Mouse (Mus musculus) midbrain, embryonic 16.5 days (tissue): Measurements from ENCODE around the gene BC017158. TPM values are rescaled to one million over a fixed set of nuclear protein-coding genes. Genes with fewer than 3 reads are reported as not detected.
A peak's percentile ranks its signal among the peaks of the same experiment; 100 is the strongest.
"Not testable (repeated sequence)": the region's sequence is repeated elsewhere in the genome, so short reads cannot be mapped to it uniquely, and the experiment has no call there.

Experiments used
- ATAC-seq: fragments of 200-750 bp; cut with Nextera tagmentation; 2 replicates; pipeline ENCODE4 v1.8.0; 2017; ENCODE audit warnings: moderate TSS enrichment
- H3K27ac ChIP-seq: fragments of 300-500 bp; sonication (generic); 2 replicates; pipeline ENCODE4 v1.5.1; 2014; ENCODE audit warnings: mild to moderate bottlenecking, low read length, mixed read lengths
- H3K27me3 ChIP-seq: fragments of 300-500 bp; sonication (generic); 2 replicates; pipeline ENCODE4 v1.6.1; 2014; ENCODE audit warnings: low read depth, low read length, mixed read lengths; ENCODE audit not compliant: control insufficient read depth, insufficient read depth
- H3K36me3 ChIP-seq: fragments of 300-500 bp; sonication (generic); 2 replicates; pipeline ENCODE4 v1.6.1; 2014; ENCODE audit warnings: mild to moderate bottlenecking, low read length, moderate library complexity, mixed read lengths; ENCODE audit not compliant: control insufficient read depth, insufficient read depth
- H3K4me1 ChIP-seq: fragments of 300-500 bp; sonication (generic); 2 replicates; pipeline ENCODE4 v1.6.1; 2014; ENCODE audit warnings: mild to moderate bottlenecking, low read length, mixed read lengths; ENCODE audit not compliant: control insufficient read depth, insufficient read depth
- H3K4me2 ChIP-seq: fragments of 300-500 bp; sonication (generic); 2 replicates; pipeline ENCODE4 v1.6.1; 2014; ENCODE audit warnings: mild to moderate bottlenecking, low read length, mixed read lengths
- H3K4me3 ChIP-seq: fragments of 300-500 bp; sonication (generic); 2 replicates; pipeline ENCODE4 v1.5.1; 2014; ENCODE audit warnings: low read depth, mild to moderate bottlenecking, low read length, moderate library complexity, mixed read lengths
- H3K9ac ChIP-seq: fragments of 300-500 bp; sonication (generic); 2 replicates; pipeline ENCODE4 v1.6.1; 2014; ENCODE audit warnings: low read depth, low read length, mixed read lengths
- H3K9me3 ChIP-seq: fragments of 300-500 bp; sonication (generic); replicated peaks from 2 replicates; pipeline ENCODE4 v1.6.1; 2014; ENCODE audit warnings: mild to moderate bottlenecking, low read length, mixed read lengths; ENCODE audit not compliant: control insufficient read depth, poor library complexity, severe bottlenecking
- WGBS: fragments of 180-500 bp; shearing (Covaris S2); extraction: QIAGEN DNeasy Blood & Tissue Kit; methylation state at CpG from one replicate; pipeline ENCODE4 v1.1.7; 2014; 5-methylcytosine and 5-hydroxymethylcytosine counted together
- polyA plus RNA-seq: library from polyadenylated mRNA; unstranded; fragments of >200 nt; fragmentation: Nextera tagmentation; extraction: Ambion mirVana; gene quantifications from 2 replicates; pipeline ENCODE4 v1.2.1, GENCODE M21; 2015

The BC017158 gene
- polyA plus RNA-seq = 22.9 and 25.9 TPM in 2 replicates

- Histone ChIP-seq H3K36me3 (no peaks in the 10 kb centered on the region), H3K27me3 (no peaks in the 10 kb centered on the region), H3K4me2 (peak within 1 kb of the TSS; percentile 66), H3K4me1 (peaks cover 13% of the 10 kb centered on the region), H3K9me3 (no peaks in the 10 kb centered on the region), H3K9ac (peak within 1 kb of the TSS; percentile 94), H3K27ac (peak within 1 kb of the TSS; percentile 74), H3K4me3 (peak within 1 kb of the TSS; percentile 88)
- peak; percentile 78 for ATAC-seq
- under 1% methylated on average over 47 of the region's 47 CpGs for WGBS
Observed at GRCm38 (mm10) chr7:128297617-128298480, at the start of gene BC017158. Gene BC017158, minus strand, starts transcription at chr7:128298170.

- no peaks in the 10 kb centered on the region; the same call in 1 of the 2 replicates for H3K4me1 ChIP-seq
- no peaks in the 10 kb centered on the region for H3K27me3 ChIP-seq
- no peak overlapping the region for H3K4me2 ChIP-seq
- no peaks in the 10 kb centered on the region for H3K36me3 ChIP-seq
- ATAC-seq = no peak
- WGBS = 83% methylated on average over 8 of the region's 8 CpGs
- H3K27ac ChIP-seq = no peak overlapping the region
- H3K4me3 ChIP-seq = no peak overlapping the region
- H3K9me3 ChIP-seq = no peaks in the 10 kb centered on the region
- no peak overlapping the region for H3K9ac ChIP-seq
Observed at GRCm38 (mm10) chr7:128346991-128347390, 49.0 kb upstream of the BC017158 start.

- Histone ChIP-seq H3K27ac (no peak overlapping the region), H3K27me3 (no peaks in the 10 kb centered on the region), H3K4me3 (no peak overlapping the region), H3K9ac (no peak overlapping the region), H3K9me3 (no peaks in the 10 kb centered on the region), H3K4me2 (no peak overlapping the region), H3K4me1 (no peaks in the 10 kb centered on the region; the same call in 1 of the 2 replicates), H3K36me3 (no peaks in the 10 kb centered on the region)
- WGBS = 61% methylated on average over 2 of the region's 2 CpGs
- ATAC-seq = no peak
Observed at GRCm38 (mm10) chr7:128346522-128346921, 48.6 kb upstream of the BC017158 start.

GRCm38 (mm10) chr7:128345691-128346090 is 47.7 kb upstream of the BC017158 start:
- H3K9me3 ChIP-seq = no peaks in the 10 kb centered on the region
- no peaks in the 10 kb centered on the region; the same call in 1 of the 2 replicates for H3K4me1 ChIP-seq
- WGBS = 89% methylated on average over 6 of the region's 6 CpGs
- no peak overlapping the region for H3K9ac ChIP-seq
- no peaks in the 10 kb centered on the region for H3K27me3 ChIP-seq
- no peak overlapping the region for H3K4me2 ChIP-seq
- H3K27ac ChIP-seq = no peak overlapping the region
- ATAC-seq = no peak
- no peak overlapping the region for H3K4me3 ChIP-seq
- no peaks in the 10 kb centered on the region for H3K36me3 ChIP-seq

- WGBS = 65% methylated on average over 6 of the region's 6 CpGs
- H3K36me3 ChIP-seq = no peaks in the 10 kb centered on the region
- no peak for ATAC-seq
Observed at GRCm38 (mm10) chr7:128344928-128345653, 47.1 kb upstream of the BC017158 start.

GRCm38 (mm10) chr7:128344488-128344887 is 46.5 kb upstream of the BC017158 start:
- no peak for ATAC-seq
- H3K36me3 ChIP-seq = no peaks in the 10 kb centered on the region

More at GRCm38 (mm10) chr7:128344928-128345653, 47.1 kb upstream of the BC017158 start:
- Histone ChIP-seq H3K4me2 (no peak overlapping the region), H3K4me1 (no peaks in the 10 kb centered on the region; the same call in 1 of the 2 replicates), H3K27me3 (no peaks in the 10 kb centered on the region), H3K9ac (no peak overlapping the region), H3K9me3 (no peaks in the 10 kb centered on the region), H3K4me3 (no peak overlapping the region), H3K27ac (no peak overlapping the region)

GRCm38 (mm10) chr7:128342691-128343090 is 44.7 kb upstream of the BC017158 start:
- H3K9me3 ChIP-seq, H3K36me3 ChIP-seq, ATAC-seq, H3K4me1 ChIP-seq, H3K4me3 ChIP-seq, H3K27me3 ChIP-seq, H3K9ac ChIP-seq, H3K27ac ChIP-seq, H3K4me2 ChIP-seq: not testable (repeated sequence)
- 98% methylated on average over 6 of the region's 10 CpGs for WGBS

More at GRCm38 (mm10) chr7:128344488-128344887, 46.5 kb upstream of the BC017158 start:
- Histone ChIP-seq H3K4me3 (no peak overlapping the region), H3K4me2 (no peak overlapping the region), H3K4me1 (no peaks in the 10 kb centered on the region; the same call in 1 of the 2 replicates), H3K9ac (no peak overlapping the region), H3K27ac (no peak overlapping the region), H3K27me3 (no peaks in the 10 kb centered on the region), H3K9me3 (no peaks in the 10 kb centered on the region)
- whole genome bisulfite sequencing = 89% methylated on average over 7 of the region's 7 CpGs

- not testable (repeated sequence) for H3K9me3 ChIP-seq, H3K4me3 ChIP-seq, H3K27me3 ChIP-seq, H3K36me3 ChIP-seq, H3K27ac ChIP-seq, ATAC-seq, H3K4me2 ChIP-seq, H3K9ac ChIP-seq, H3K4me1 ChIP-seq
- 81% methylated on average over 6 of the region's 9 CpGs for WGBS
Observed at GRCm38 (mm10) chr7:128340321-128340720, 42.4 kb upstream of the BC017158 start.

- no peaks in the 10 kb centered on the region for H3K36me3 ChIP-seq
- H3K27ac ChIP-seq = no peak overlapping the region
- H3K4me2 ChIP-seq = no peak overlapping the region
- H3K4me1 ChIP-seq = peaks cover 5% of the 10 kb centered on the region
- WGBS = 75% methylated on average over 1 of the region's 1 CpGs
- H3K4me3 ChIP-seq = no peak overlapping the region
- no peaks in the 10 kb centered on the region for H3K9me3 ChIP-seq
- H3K9ac ChIP-seq = no peak overlapping the region
- H3K27me3 ChIP-seq = no peaks in the 10 kb centered on the region
- no peak for ATAC-seq
Observed at GRCm38 (mm10) chr7:128332896-128333295, 34.9 kb upstream of the BC017158 start.
